Mouse (Mus musculus) kidney, postnatal 25 days (tissue): ENCODE measurements at regions not wholly inside any gene's neighbourhood (a gene's known extent, or its start where the extent isn't known, plus 50 kb on each side); places are given as distances from the start of the nearest gene placed in this dataset.
A peak's percentile ranks its signal among the peaks of the same experiment; 100 is the strongest.

Experiments
- DNase-seq, 2 experiments: peaks; one replicate each; pipeline ENCODE4 v3.0.0; 2021; ENCODE audit warnings: mixed read lengths in 2 of 2

- DNase-seq, result no peak
Measured at GRCm38 (mm10) chr15:56136420-56136970, 1340.9 kb downstream of the Slc22a22 start.

- DNase-seq, result no peak
Measured at GRCm38 (mm10) chr15:56128029-56128428, 1349.4 kb downstream of the Slc22a22 start.

- DNase-seq, result no peak
Measured at GRCm38 (mm10) chr15:56119287-56120065, 1357.9 kb downstream of the Slc22a22 start.

- DNase-seq, result no peak
Measured at GRCm38 (mm10) chr15:56108313-56108712, 1369.1 kb downstream of the Slc22a22 start.

- DNase-seq, result no peak
Measured at GRCm38 (mm10) chr15:56107719-56108118, 1369.7 kb downstream of the Slc22a22 start.

- no peak for DNase-seq
Measured at GRCm38 (mm10) chr15:56100133-56100735, 1377.2 kb downstream of the Slc22a22 start.

- peak in 1 of 2 experiments; percentile 2 for DNase-seq
Measured at GRCm38 (mm10) chr15:56077838-56078567, 1399.4 kb downstream of the Slc22a22 start.

- no peak for DNase-seq
Measured at GRCm38 (mm10) chr15:56077081-56077480, 1400.3 kb downstream of the Slc22a22 start.

GRCm38 (mm10) chr15:56076680-56077079, 1400.7 kb downstream of the Slc22a22 start:
- no peak for DNase-seq

GRCm38 (mm10) chr15:56069511-56069910, 1407.9 kb downstream of the Slc22a22 start:
- DNase-seq, result no peak

- no peak for DNase-seq
Measured at GRCm38 (mm10) chr15:56067214-56067613, 1410.2 kb downstream of the Slc22a22 start.

- no peak for DNase-seq
Measured at GRCm38 (mm10) chr15:56066540-56066939, 1410.9 kb downstream of the Slc22a22 start.

- DNase-seq, result no peak
Measured at GRCm38 (mm10) chr15:56065872-56066534, 1411.4 kb downstream of the Slc22a22 start.

GRCm38 (mm10) chr15:56062576-56062975, 1414.8 kb downstream of the Slc22a22 start:
- no peak for DNase-seq

GRCm38 (mm10) chr15:56061326-56061725, 1416.1 kb downstream of the Slc22a22 start:
- DNase-seq, result no peak

- no peak for DNase-seq
Measured at GRCm38 (mm10) chr15:56050716-56051115, 1426.7 kb downstream of the Slc22a22 start.

- no peak for DNase-seq
Measured at GRCm38 (mm10) chr15:56047832-56048231, 1429.6 kb downstream of the Slc22a22 start.

- peak; percentile 69 to 85 for DNase-seq
Measured at GRCm38 (mm10) chr15:56046679-56047532, 1430.5 kb downstream of the Slc22a22 start.

GRCm38 (mm10) chr15:56045510-56046245, 1431.7 kb downstream of the Slc22a22 start:
- DNase-seq, result no peak

GRCm38 (mm10) chr15:56043282-56043681, 1434.1 kb downstream of the Slc22a22 start:
- no peak for DNase-seq

- DNase-seq, result no peak
Measured at GRCm38 (mm10) chr15:56042449-56042848, 1435.0 kb downstream of the Slc22a22 start.
